In the genomic region with DNA sequence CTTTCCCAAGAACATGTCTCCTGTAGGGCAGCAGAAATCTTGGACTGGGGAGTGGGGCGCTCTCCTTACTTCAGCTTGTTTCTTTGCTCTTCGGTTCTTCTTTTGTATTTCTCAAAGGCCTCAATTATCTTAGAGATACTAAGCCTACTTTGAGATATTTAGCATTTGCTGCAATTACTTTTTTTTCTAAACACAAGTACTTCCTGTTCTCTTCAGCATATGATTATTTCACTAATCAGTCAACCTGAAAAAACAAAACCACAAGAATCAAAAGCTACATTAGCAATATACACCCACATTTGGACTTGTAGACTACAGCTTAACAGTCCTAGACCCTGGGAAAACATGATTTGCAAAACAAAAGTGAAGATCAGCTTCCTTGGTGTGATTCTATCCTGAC, we compare ENCODE assay signal across 21 mouse cellular contexts.
"Had no signal": no experiment of that assay in that cellular context is flagged by ENCODE, and none has a peak within 500 bp of the region (broad histone marks: within the 10 kb centered on the region; RNA-seq: fewer than 3 reads in every experiment).

No protein-coding gene starts in this region.

- H3K9ac ChIP-seq: liver, embryonic 13.5 days; lung, embryonic 14.5 days; midbrain, embryonic 13.5 days; neural tube, embryonic 12.5 days; neural tube, embryonic 15.5 days; stomach, embryonic 15.5 days had no signal

- H3K4me2 ChIP-seq: liver, embryonic 13.5 days; lung, embryonic 14.5 days; midbrain, embryonic 13.5 days; neural tube, embryonic 12.5 days; neural tube, embryonic 15.5 days; stomach, embryonic 15.5 days had no signal

- H3K9me3 ChIP-seq: liver, embryonic 13.5 days; midbrain, embryonic 10.5 days; midbrain, embryonic 13.5 days; neural tube, embryonic 12.5 days; neural tube, embryonic 15.5 days; stomach, embryonic 15.5 days had no signal

- H3K27me3 ChIP-seq: liver, embryonic 13.5 days; megakaryocyte, embryonic 14.5 days; midbrain, embryonic 13.5 days; neural tube, embryonic 12.5 days; neural tube, embryonic 15.5 days; stomach, embryonic 15.5 days had no signal

- H3K4me1 ChIP-seq: neural tube, embryonic 12.5 days had no signal

- H3K27ac ChIP-seq: kidney, postnatal 0 days; layer of hippocampus, adult 2 months; left cerebral cortex, adult 2 months; liver, embryonic 13.5 days; macrophage; midbrain, embryonic 10.5 days; midbrain, embryonic 13.5 days; neural tube, embryonic 12.5 days; neural tube, embryonic 15.5 days; stomach, embryonic 15.5 days had no signal

- H3K36me3 ChIP-seq: liver, embryonic 13.5 days; midbrain, embryonic 13.5 days; neural tube, embryonic 12.5 days; neural tube, embryonic 15.5 days; stomach, embryonic 15.5 days had no signal

- DNase-seq: kidney, adult 2 months; kidney, postnatal 25 days; layer of hippocampus, adult 9-11 months; layer of hippocampus, postnatal 36 days; liver, embryonic 13.5 days; lung, embryonic 14.5 days; right cerebral cortex, adult 18-20 months; right cerebral cortex, postnatal 14 days; right cerebral cortex, postnatal 4 days; thymus, postnatal 36 days had no signal

- ATAC-seq: lung, postnatal 0 days; midbrain, embryonic 13.5 days had no signal

- H3K4me3 ChIP-seq: layer of hippocampus, adult 2 months; left cerebral cortex, adult 2 months; liver, embryonic 13.5 days; megakaryocyte, embryonic 14.5 days; midbrain, embryonic 10.5 days; midbrain, embryonic 13.5 days; neural tube, embryonic 12.5 days; neural tube, embryonic 15.5 days; stomach, embryonic 15.5 days had no signal
